Mouse (Mus musculus): ENCODE data around the gene Ripor3.

Ripor3 gene

DNA sequence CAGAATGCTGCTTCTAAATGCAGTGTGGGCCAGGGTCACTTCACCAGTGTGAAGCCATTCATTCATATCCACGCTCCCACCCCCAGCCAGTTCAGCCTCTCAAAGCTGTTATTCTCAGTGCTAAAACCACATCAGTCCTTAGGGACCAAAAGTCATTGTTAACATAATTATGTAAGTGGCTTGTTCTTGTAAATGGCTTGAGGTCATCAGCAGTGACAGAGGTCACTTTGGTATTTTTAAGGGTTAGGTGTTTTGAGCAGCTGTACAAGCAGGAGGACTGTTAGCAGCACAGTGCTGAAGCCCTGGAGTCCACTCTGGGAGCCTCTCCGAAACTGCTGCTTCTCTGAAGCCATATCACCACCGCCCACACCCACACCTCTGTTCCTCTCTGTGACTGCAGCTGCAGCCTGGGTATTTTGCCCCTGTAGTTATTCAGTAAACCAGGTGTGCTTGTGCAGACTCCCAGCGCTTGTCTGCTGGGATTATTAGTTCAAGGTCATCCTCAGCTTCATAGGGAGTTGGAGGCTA lies 51.0 kb downstream of the Ripor3 start:
- no peak for DNase-seq (ENCODE audit: extremely low read depth, insufficient read length, low spot score)

DNA sequence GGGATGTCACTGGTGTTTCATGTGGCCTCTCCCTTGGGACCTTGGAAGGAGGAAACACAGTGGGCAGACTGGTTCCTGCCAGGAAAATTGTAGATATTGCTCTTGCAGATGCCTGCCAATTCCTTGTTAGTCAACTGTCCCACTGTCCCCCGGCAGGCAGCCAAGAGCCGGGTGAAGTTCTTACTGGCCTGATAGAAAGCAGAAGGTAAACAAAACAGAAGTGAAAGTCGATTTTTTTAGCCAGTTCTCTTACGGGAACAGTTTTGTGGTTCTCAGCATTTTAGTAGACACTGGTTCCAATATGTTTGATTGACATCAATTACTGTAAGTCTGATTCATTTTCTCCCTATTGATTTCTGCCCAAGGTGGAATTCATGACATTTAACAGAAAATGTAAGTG lies 51.6 kb downstream of the Ripor3 start:
- DNase-seq (ENCODE audit: extremely low read depth, insufficient read length, low spot score): peak; percentile 73

DNA sequence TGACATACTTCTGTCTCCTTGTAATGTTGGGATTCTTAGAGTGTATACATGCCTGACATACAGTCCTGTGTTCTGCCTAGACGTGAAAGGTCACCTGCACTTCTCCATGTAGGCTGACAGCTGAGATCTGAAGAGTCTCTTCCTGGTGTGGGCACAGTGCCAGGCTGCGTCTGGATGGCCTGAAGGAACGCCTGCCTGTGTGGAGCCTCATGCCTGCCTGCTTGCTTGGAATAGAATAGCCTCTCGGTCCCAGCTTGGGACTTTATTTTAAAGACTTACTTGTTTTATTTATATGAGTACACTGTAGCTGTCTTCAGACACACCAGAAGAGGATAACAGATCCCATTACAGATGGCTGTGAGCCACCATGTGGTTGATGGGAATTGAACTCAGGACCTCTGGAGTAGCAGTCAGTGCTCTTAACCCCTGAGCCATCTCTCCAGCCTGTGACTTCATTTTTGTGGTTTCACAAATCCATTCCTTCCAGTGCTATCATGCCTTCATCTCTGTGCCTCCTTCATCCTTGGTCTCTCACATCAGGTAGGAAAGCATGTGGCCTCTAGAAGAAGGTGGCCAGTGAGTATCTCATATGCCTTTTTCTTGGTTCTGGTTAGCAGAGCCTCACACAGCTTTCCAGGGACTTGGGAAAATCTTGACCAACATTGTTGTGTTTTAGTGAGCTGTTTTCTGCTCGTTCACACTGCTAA lies 52.2 kb downstream of the Ripor3 start:
- DNase-seq (ENCODE audit: extremely low read depth, insufficient read length, low spot score): no peak

GRCm38 (mm10) chr2:167957539-167957938 lies 52.9 kb downstream of the Ripor3 start:
- no peak for DNase-seq (ENCODE audit: extremely low read depth, insufficient read length, low spot score)

- DNase-seq (ENCODE audit: extremely low read depth, insufficient read length, low spot score): no peak
Observed at GRCm38 (mm10) chr2:167954928-167955327, 55.5 kb downstream of the Ripor3 start.

GRCm38 (mm10) chr2:167953819-167954218 lies 56.6 kb downstream of the Ripor3 start:
- DNase-seq (ENCODE audit: extremely low read depth, insufficient read length, low spot score): no peak

DNA sequence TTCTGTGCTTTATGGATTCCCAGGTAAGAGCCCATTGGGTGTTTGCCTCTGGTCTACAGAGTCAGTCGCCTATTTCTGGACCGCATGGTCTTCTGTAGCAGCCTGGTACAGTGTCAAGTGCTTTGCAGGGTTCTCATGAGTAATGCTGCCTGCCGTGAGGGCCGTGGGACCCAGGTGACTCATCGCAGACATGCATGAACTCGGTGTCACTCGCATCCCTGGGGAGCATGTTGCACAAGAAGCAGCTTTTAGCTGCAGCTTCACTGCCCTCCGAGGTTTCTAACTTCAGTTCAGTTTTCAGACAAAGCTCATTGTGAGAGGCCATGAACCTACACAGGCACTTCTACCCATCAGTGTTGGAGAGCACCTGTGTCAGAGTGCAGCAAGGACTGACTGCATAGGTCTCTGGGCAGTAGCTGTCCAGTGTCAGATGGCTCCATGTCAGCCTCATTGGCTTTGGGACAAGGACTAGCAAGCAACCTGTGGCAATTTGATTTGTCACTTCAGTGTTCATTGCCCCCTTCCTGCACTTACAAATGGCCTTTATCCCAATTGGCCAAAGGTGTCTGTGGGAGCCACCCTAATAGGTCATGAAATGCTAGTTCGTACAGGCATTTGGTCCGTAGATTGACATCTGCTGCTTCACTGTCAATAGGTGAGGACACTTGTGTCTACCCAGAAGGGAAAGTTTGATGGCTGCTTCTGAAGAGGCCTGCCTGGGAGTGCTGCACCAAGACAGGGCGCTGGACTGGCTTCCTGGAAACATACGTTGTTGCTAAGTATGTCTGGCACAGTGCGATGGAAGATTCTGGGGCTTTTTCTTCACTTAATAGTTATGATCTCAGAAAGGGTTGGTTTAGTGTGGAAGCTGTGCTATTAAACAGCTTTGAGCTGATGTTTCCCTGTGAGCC lies 58.9 kb downstream of the Ripor3 start:
- DNase-seq (ENCODE audit: extremely low read depth, insufficient read length, low spot score): peak; percentile 85

DNA sequence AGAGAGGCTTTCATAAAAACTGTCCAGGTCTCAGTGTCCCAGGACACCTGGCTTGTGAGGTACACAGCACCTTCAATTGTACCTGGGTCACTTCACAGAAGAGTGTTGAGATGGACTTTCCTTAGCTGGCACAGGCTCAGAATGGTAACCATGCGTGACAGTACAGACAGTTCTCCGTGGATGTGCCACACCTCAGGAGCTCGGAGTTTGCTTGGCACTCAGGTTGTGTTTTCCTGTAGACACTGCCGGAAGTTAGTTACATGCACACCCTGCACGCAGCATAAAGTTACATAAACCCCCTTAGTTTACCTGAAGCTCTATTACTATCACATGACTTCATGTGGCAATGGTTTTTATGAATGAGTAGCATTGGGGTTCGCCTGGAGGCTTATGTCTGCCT lies 59.7 kb downstream of the Ripor3 start:
- DNase-seq (ENCODE audit: extremely low read depth, insufficient read length, low spot score): no peak

- DNase-seq (ENCODE audit: extremely low read depth, insufficient read length, low spot score): no peak
Observed at GRCm38 (mm10) chr2:167949808-167950207, 60.6 kb downstream of the Ripor3 start.

DNA sequence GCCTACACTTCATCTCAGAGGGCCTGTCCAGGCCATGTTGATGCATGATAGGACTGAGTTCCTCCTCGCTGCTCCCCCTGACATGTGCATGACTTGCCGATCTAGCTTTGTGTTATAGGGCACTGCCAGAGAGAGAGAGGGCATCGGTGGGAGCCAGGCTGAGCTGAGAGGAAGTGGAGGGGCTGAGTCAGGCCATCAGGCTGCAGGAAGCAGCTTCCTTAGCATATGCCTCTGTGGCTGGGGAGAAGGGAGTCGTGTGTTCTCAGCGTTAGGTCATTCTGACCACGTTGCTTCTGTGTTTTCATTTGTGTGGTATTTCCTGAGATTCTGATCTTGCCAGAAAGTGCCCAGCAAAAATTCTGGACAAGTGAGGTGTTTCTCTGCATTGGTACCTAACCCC lies 61.2 kb downstream of the Ripor3 start:
- peak; percentile 72 for DNase-seq (ENCODE audit: extremely low read depth, insufficient read length, low spot score)

GRCm38 (mm10) chr2:167948557-167948956 lies 61.9 kb downstream of the Ripor3 start:
- DNase-seq (ENCODE audit: extremely low read depth, insufficient read length, low spot score): no peak

DNA sequence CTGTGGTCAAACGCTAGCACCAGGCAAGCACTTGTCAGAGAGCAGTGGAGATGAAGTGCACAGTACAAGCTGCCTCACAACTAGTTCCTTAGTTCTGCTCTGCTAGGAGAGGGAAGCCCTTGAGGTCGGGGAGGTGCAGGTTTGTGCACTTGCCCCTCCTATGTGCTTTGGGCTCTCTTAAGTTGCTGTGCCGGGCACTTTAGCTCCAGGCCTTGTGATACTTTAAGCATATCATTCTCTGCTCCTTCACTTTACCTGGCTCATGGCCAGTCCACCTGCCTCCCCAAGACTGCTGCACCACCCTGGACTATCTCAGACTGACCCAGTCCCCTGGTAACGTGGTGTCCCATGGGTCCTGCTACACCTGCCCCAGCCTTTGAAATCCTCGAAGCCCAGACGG lies 62.4 kb downstream of the Ripor3 start:
- DNase-seq (ENCODE audit: extremely low read depth, insufficient read length, low spot score): no peak

GRCm38 (mm10) chr2:167947251-167947650 lies 63.2 kb downstream of the Ripor3 start:
- no peak for DNase-seq (ENCODE audit: extremely low read depth, insufficient read length, low spot score)

DNA sequence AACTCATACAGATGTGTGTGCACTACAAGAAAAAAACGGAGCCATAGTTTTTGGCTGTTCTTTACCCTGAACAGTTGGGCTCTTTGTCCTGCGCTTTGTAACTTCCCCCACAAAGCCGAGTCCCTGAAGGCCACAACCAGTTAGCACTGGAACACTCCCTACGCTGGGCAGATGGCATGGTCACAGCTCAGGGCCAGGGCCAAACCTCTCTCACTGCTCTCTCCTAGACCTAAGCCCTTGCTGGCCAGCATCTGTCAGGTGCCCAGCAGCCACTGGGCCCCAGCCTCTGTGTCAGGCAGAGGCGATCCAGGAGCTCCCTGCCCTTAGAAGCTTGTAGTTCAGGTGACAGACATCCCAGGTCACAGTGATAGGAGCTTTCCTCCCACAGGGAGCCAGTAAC lies 65.0 kb downstream of the Ripor3 start:
- DNase-seq (ENCODE audit: extremely low read depth, insufficient read length, low spot score): no peak

- no peak for DNase-seq (ENCODE audit: extremely low read depth, insufficient read length, low spot score)
Observed at GRCm38 (mm10) chr2:167944193-167944592, 66.2 kb downstream of the Ripor3 start.

DNA sequence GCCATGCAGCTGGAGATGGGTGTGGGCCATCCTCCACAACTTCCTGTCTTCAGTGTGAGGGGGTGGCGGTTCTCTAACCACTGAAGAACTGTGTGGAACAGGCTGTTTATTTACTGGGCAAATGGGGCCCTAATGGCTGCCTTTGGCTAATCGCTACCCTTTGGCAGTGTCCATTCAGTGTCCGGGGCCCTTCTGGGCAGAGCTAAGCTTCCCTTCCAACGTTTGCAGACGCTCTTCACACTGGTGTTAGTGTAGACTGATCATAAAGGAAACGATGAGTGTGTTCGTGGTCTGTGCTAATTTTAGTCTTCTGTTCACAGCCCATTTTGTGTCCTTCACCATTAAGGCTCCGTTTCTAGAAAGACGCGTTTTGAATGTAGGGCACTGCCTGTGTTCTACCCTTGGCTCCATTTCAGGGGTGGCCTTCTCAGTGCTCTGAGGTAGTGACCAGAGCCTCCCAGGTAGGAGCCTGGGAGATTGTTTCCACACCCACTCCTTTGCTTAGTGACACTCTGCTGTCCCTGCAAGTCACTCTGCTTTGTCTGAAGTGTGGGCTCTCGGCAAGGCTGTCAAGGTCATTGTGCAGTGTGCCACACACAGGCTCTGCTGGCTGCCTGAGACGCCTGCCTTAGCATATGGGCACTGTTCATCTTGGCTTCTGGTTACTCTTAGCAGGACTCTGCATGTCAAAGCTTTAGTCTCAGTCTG lies 67.3 kb downstream of the Ripor3 start:
- DNase-seq (ENCODE audit: extremely low read depth, insufficient read length, low spot score): no peak

- DNase-seq (ENCODE audit: extremely low read depth, insufficient read length, low spot score): peak; percentile 54
Observed at GRCm38 (mm10) chr2:167942199-167942925, 68.1 kb downstream of the Ripor3 start.

- no peak for DNase-seq (ENCODE audit: extremely low read depth, insufficient read length, low spot score)
Observed at GRCm38 (mm10) chr2:167941745-167942176, 68.7 kb downstream of the Ripor3 start.

GRCm38 (mm10) chr2:167941320-167941719 lies 69.1 kb downstream of the Ripor3 start:
- DNase-seq (ENCODE audit: extremely low read depth, insufficient read length, low spot score): no peak

- no peak for DNase-seq (ENCODE audit: extremely low read depth, insufficient read length, low spot score)
Observed at GRCm38 (mm10) chr2:167940636-167941035, 69.8 kb downstream of the Ripor3 start.

All from 3134 (cell line).